Mouse (Mus musculus): ENCODE measurements at regions not wholly inside any gene's neighbourhood (a gene's known extent, or its start where the extent isn't known, plus 50 kb on each side); places are given as distances from the start of the nearest gene placed in this dataset.

GRCm38 (mm10) chr5:28530202-28530855 lies 63.3 kb upstream of the Shh start:
- TF ChIP-seq CTCF (conservative IDR thresholded peaks at IDR 0.05): no peak
- Histone ChIP-seq H3K4me3 (no peak overlapping the region), H3K27ac (no peak overlapping the region)
- no peak for DNase-seq (ENCODE audit: low spot score in 2 of 2)

GRCm38 (mm10) chr5:28526435-28526834 lies 59.4 kb upstream of the Shh start:
- Histone ChIP-seq H3K27ac (no peak overlapping the region), H3K4me3 (no peak overlapping the region)
- TF ChIP-seq CTCF (conservative IDR thresholded peaks at IDR 0.05): no peak
- DNase-seq (ENCODE audit: low spot score in 2 of 2): no peak

- peak overlapping the region; percentile 46; the same call in 1 of the 2 replicates for H3K27ac ChIP-seq
- no peak overlapping the region for H3K4me3 ChIP-seq
- TF ChIP-seq CTCF (conservative IDR thresholded peaks at IDR 0.05): no peak
- peak; percentile 56 to 73 for DNase-seq (ENCODE audit: low spot score in 2 of 2)
Measured at GRCm38 (mm10) chr5:28520800-28521707, 54.0 kb upstream of the Shh start.

GRCm38 (mm10) chr5:28519059-28519543 lies 52.0 kb upstream of the Shh start:
- Histone ChIP-seq H3K27ac (no peak overlapping the region), H3K4me3 (no peak overlapping the region)
- TF ChIP-seq CTCF (conservative IDR thresholded peaks at IDR 0.05): no peak
- DNase-seq (ENCODE audit: low spot score in 2 of 2): no peak

Measured in layer of hippocampus, adult 2 months (tissue).